Mouse (Mus musculus) CD8-positive naive resting alpha-beta T cell, adult 2 months (primary cell): ENCODE results near the gene Ankrd13b.
"Not testable (repeated sequence)": the region's sequence is repeated elsewhere in the genome, so short reads cannot be mapped to it uniquely, and the experiment has no call there.

Experiments
- DNase-seq, 2 experiments: peaks; one replicate each; pipeline ENCODE4 v3.0.0; 2022; ENCODE audit warnings: low read depth in 2 of 2, low spot score in 2 of 2

Gene Ankrd13b

GRCm38 (mm10) chr11:77489591-77490235 lies at the start of gene Ankrd13b:
TSS of gene Ankrd13b (minus strand) at chr11:77489678.
- DNase-seq = no peak

GRCm38 (mm10) chr11:77532202-77532846 lies 42.8 kb upstream of the Ankrd13b start:
- no peak for DNase-seq

GRCm38 (mm10) chr11:77530862-77531261 lies 41.4 kb upstream of the Ankrd13b start:
- no peak for DNase-seq

- DNase-seq = no peak
These were observed 40.2 kb upstream of the Ankrd13b start for GRCm38 (mm10) chr11:77529644-77530043.

- DNase-seq = not testable (repeated sequence)
These were observed 38.9 kb upstream of the Ankrd13b start for GRCm38 (mm10) chr11:77528420-77528819.

- DNase-seq = no peak
These were observed 36.5 kb upstream of the Ankrd13b start for GRCm38 (mm10) chr11:77525804-77526486.

- no peak for DNase-seq
These were observed 31.4 kb upstream of the Ankrd13b start for GRCm38 (mm10) chr11:77520601-77521529.

GRCm38 (mm10) chr11:77519043-77519442 lies 29.6 kb upstream of the Ankrd13b start, which contains the start of gene Gm10392:
TSS of gene Gm10392 (minus strand) at chr11:77519198.
- DNase-seq = peak; percentile 74 to 83

GRCm38 (mm10) chr11:77518051-77518798 lies 28.7 kb upstream of the Ankrd13b start:
- DNase-seq = peak in 1 of 2 experiments; percentile 28

- no peak for DNase-seq
These were observed 27.3 kb upstream of the Ankrd13b start for GRCm38 (mm10) chr11:77516553-77517425.

GRCm38 (mm10) chr11:77515637-77516552 lies 26.4 kb upstream of the Ankrd13b start, which contains the start of gene Trp53i13:
TSS of gene Trp53i13 (minus strand) at chr11:77515980.
- no peak for DNase-seq

GRCm38 (mm10) chr11:77514832-77515636 lies 25.6 kb upstream of the Ankrd13b start, which contains the start of gene Abhd15:
TSS of gene Abhd15 (plus strand) at chr11:77515121.
- peak; percentile 45 to 48 for DNase-seq

- peak in 1 of 2 experiments; percentile 17 for DNase-seq
These were observed 24.9 kb upstream of the Ankrd13b start for GRCm38 (mm10) chr11:77514281-77514831.

- no peak for DNase-seq
These were observed 24.3 kb upstream of the Ankrd13b start for GRCm38 (mm10) chr11:77513811-77514170.

- DNase-seq = peak; percentile 78 to 84
These were observed 23.7 kb upstream of the Ankrd13b start for GRCm38 (mm10) chr11:77512891-77513810.

GRCm38 (mm10) chr11:77511336-77511735 lies 21.9 kb upstream of the Ankrd13b start:
- no peak for DNase-seq
